Comparison of ENCODE assay signal across 22 mouse cellular contexts in genomic region chr7:123287903-123288302, GRCm38 (mm10).
DNase-seq lines count a peak whose midpoint lies in the region; ATAC-seq lines count a peak whose summit lies in the region.
"Had no signal": no experiment of that assay in that cellular context is flagged by ENCODE, and none has a peak within 500 bp of the region (broad histone marks: within the 10 kb centered on the region; RNA-seq: fewer than 3 reads in every experiment).

No protein-coding gene starts in this region.

- ATAC-seq in heart, embryonic 12.5 days (ENCODE audit: insufficient number of reproducible peaks, low FRiP score) = no peak
- ATAC-seq: activated CD4-positive, CD25-positive, alpha-beta regulatory T cell, adult 4 months; forebrain, embryonic 15.5 days; intestine, embryonic 15.5 days; Patski had no signal

- H3K27me3 ChIP-seq in heart, embryonic 12.5 days (replicated peaks) = no peaks in the 10 kb centered on the region
- no peaks in the 10 kb centered on the region for H3K27me3 ChIP-seq in hindbrain, embryonic 10.5 days (ENCODE audit: insufficient read depth, poor library complexity, severe bottlenecking)
- H3K27me3 ChIP-seq: embryonic facial prominence, embryonic 15.5 days; forebrain, embryonic 15.5 days; heart, embryonic 15.5 days; intestine, embryonic 15.5 days; Patski had no signal

- peak; percentile 38 for DNase-seq in cerebellum, adult 11 months
- DNase-seq in cerebellum, postnatal 10 days = no peak
- DNase-seq in brain, adult 2 months (ENCODE audit: low read depth, low spot score) = peak; percentile 92
- DNase-seq in cerebellum, adult 8-10 months = peak; percentile 52
- peak; percentile 27 to 51 for DNase-seq in cerebellum, postnatal 36 days
- no peak for DNase-seq in hindbrain, embryonic 10.5 days (ENCODE audit: low spot score)
- DNase-seq: adrenal gland, postnatal 14 days; gastrocnemius, postnatal 10 days; heart, adult 18-20 months; heart, postnatal 14 days; kidney, adult 18-20 months had no signal

- no peak overlapping the region for H3K4me2 ChIP-seq in heart, embryonic 12.5 days
- H3K4me2 ChIP-seq: embryonic facial prominence, embryonic 15.5 days; forebrain, embryonic 15.5 days; heart, embryonic 15.5 days; hindbrain, embryonic 14.5 days; intestine, embryonic 15.5 days had no signal

- H3K27ac ChIP-seq in heart, embryonic 12.5 days (ENCODE audit: poor library complexity, severe bottlenecking) = no peak overlapping the region
- no peak overlapping the region for H3K27ac ChIP-seq in hindbrain, embryonic 10.5 days
- H3K27ac ChIP-seq: embryonic facial prominence, embryonic 15.5 days; forebrain, embryonic 10.5 days; forebrain, embryonic 15.5 days; heart, embryonic 10.5 days; heart, embryonic 15.5 days; hindbrain, embryonic 14.5 days; intestine, embryonic 15.5 days had no signal

- 80% methylated on average over 3 of the region's 3 CpGs for WGBS in heart, embryonic 12.5 days
- 89% methylated on average over 3 of the region's 3 CpGs for WGBS in hindbrain, embryonic 10.5 days

- H3K9me3 ChIP-seq in heart, embryonic 12.5 days (replicated peaks) = no peaks in the 10 kb centered on the region
- H3K9me3 ChIP-seq in hindbrain, embryonic 10.5 days = no peaks in the 10 kb centered on the region
- H3K9me3 ChIP-seq: embryonic facial prominence, embryonic 15.5 days; forebrain, embryonic 10.5 days; forebrain, embryonic 15.5 days; heart, embryonic 10.5 days; heart, embryonic 15.5 days; intestine, embryonic 15.5 days had no signal

- peaks cover 72% of the 10 kb centered on the region for H3K36me3 ChIP-seq in heart, embryonic 12.5 days
- H3K36me3 ChIP-seq in hindbrain, embryonic 10.5 days = peaks cover 97% of the 10 kb centered on the region

- no peak overlapping the region for H3K4me3 ChIP-seq in heart, embryonic 12.5 days
- H3K4me3 ChIP-seq in hindbrain, embryonic 10.5 days = no peak overlapping the region
- H3K4me3 ChIP-seq: embryonic facial prominence, embryonic 15.5 days; erythroblast, embryonic 14.5 days; forebrain, embryonic 10.5 days; forebrain, embryonic 15.5 days; heart, embryonic 10.5 days; heart, embryonic 15.5 days; intestine, embryonic 15.5 days had no signal

- H3K9ac ChIP-seq in heart, embryonic 12.5 days = no peak overlapping the region
- H3K9ac ChIP-seq: embryonic facial prominence, embryonic 15.5 days; forebrain, embryonic 15.5 days; heart, embryonic 15.5 days; hindbrain, embryonic 14.5 days; intestine, embryonic 15.5 days had no signal

- peaks cover 15% of the 10 kb centered on the region for H3K4me1 ChIP-seq in heart, embryonic 12.5 days (replicated peaks)
- no peaks in the 10 kb centered on the region for H3K4me1 ChIP-seq in hindbrain, embryonic 10.5 days (replicated peaks)
- H3K4me1 ChIP-seq: embryonic facial prominence, embryonic 15.5 days; forebrain, embryonic 10.5 days; forebrain, embryonic 15.5 days; intestine, embryonic 15.5 days had no signal

Comparison
In these comparisons a context has a peak if more than half of its experiments do, and no peak if none do; other contexts are left out.
1. DNase-seq: peak in cerebellum, adult 11 months (single experiment), brain, adult 2 months (single experiment), cerebellum, adult 8-10 months (single experiment) and cerebellum, postnatal 36 days (2 of 2); none in cerebellum, postnatal 10 days (0 of 2) and hindbrain, embryonic 10.5 days (single experiment).